Mouse (Mus musculus) heart, postnatal 10 days (tissue): ENCODE measurements at regions not wholly inside any gene's neighbourhood (a gene's known extent, or its start where the extent isn't known, plus 50 kb on each side); places are given as distances from the start of the nearest gene placed in this dataset.

Source experiments
- DNase-seq, 2 experiments: peaks; one replicate each; pipeline ENCODE4 v3.0.0; 2021
- intact Hi-C: fragments of 180-260 bp; cut with DNase I; formaldehyde crosslinking; loops from one replicate; pipeline ENCODE4 v1.15.1; 2025

- peak; percentile 55 to 60 for DNase-seq
- intact Hi-C loops, result loop anchor here (5.0 to 10.0 kb wide), 3 partner anchors 65 to 268 kb away; no protein-coding TSS in a partner anchor
Observed at GRCm38 (mm10) chr11:65366677-65367370, 97.0 kb upstream of the Myocd start.

GRCm38 (mm10) chr11:65365751-65366559 lies 96.2 kb upstream of the Myocd start:
- DNase-seq, result peak; percentile 41 to 50
- intact Hi-C loops, result loop anchor here (5.0 to 10.0 kb wide), 3 partner anchors 64 to 269 kb away; no protein-coding TSS in a partner anchor

GRCm38 (mm10) chr11:65364910-65365309 lies 95.1 kb upstream of the Myocd start:
- intact Hi-C loops, result loop anchor here (5.0 to 10.0 kb wide), 3 partner anchors 63 to 270 kb away; no protein-coding TSS in a partner anchor
- DNase-seq, result no peak

- intact Hi-C loops, result loop anchor here (10.0 kb wide), 1 partner anchor 271 kb away; no protein-coding TSS in a partner anchor
- DNase-seq, result no peak
Observed at GRCm38 (mm10) chr11:65363846-65364245, 94.1 kb upstream of the Myocd start.

- intact Hi-C loops, result loop anchor here (10.0 kb wide), 1 partner anchor 274 kb away; no protein-coding TSS in a partner anchor
- DNase-seq, result no peak
Observed at GRCm38 (mm10) chr11:65360729-65361128, 90.9 kb upstream of the Myocd start.

- DNase-seq, result no peak
- intact Hi-C loops, result no loop called here
Observed at GRCm38 (mm10) chr11:65358908-65359307, 89.1 kb upstream of the Myocd start.

- intact Hi-C loops, result no loop called here
- no peak for DNase-seq
Observed at GRCm38 (mm10) chr11:65352516-65352915, 82.7 kb upstream of the Myocd start.

GRCm38 (mm10) chr11:65349013-65349412 lies 79.2 kb upstream of the Myocd start:
- intact Hi-C loops, result no loop called here

GRCm38 (mm10) chr11:65341683-65342440 lies 72.1 kb upstream of the Myocd start:
- peak in 1 of 2 experiments; percentile 20 for DNase-seq
- intact Hi-C loops, result no loop called here

More at GRCm38 (mm10) chr11:65349013-65349412, 79.2 kb upstream of the Myocd start:
- peak; percentile 28 to 37 for DNase-seq

- peak; percentile 43 to 53 for DNase-seq
- intact Hi-C loops, result no loop called here
Observed at GRCm38 (mm10) chr11:65334286-65334685, 64.5 kb upstream of the Myocd start.

- no peak for DNase-seq
- intact Hi-C loops, result no loop called here
Observed at GRCm38 (mm10) chr11:65333101-65333500, 63.3 kb upstream of the Myocd start.

GRCm38 (mm10) chr11:65322877-65323440 lies 53.2 kb upstream of the Myocd start:
- intact Hi-C loops, result no loop called here

More at GRCm38 (mm10) chr11:65322877-65323440, 53.2 kb upstream of the Myocd start:
- DNase-seq, result no peak
